Mouse (Mus musculus) olfactory bulb, adult 2 months (tissue): ENCODE data around the gene Pom121l2.

Experiments used
- CTCF ChIP-seq: fragments of 200-500 bp; IDR thresholded peaks from 2 replicates; pipeline ENCODE4 v1.5.1; 2012; ENCODE audit warnings: low read depth, mild to moderate bottlenecking, low read length, moderate library complexity; ENCODE audit not compliant: insufficient read depth
- POLR2A ChIP-seq: fragments of 200-500 bp; IDR thresholded peaks from 2 replicates; pipeline ENCODE4 v1.6.1; 2012; ENCODE audit warnings: mild to moderate bottlenecking, low read depth, low read length, moderate library complexity; ENCODE audit not compliant: insufficient read depth

GRCm38 (mm10) chr13:22001346-22001745, 20.4 kb downstream of the Pom121l2 start:
- TF ChIP-seq CTCF (no peak), POLR2A (no peak)
